Mouse (Mus musculus) midbrain, embryonic 12.5 days (tissue): ENCODE results near the gene Daam2. TPM values are rescaled to one million over a fixed set of nuclear protein-coding genes. Genes with fewer than 3 reads are reported as not detected.
"Not testable (repeated sequence)": the region's sequence is repeated elsewhere in the genome, so short reads cannot be mapped to it uniquely, and the experiment has no call there.

Source experiments
- ATAC-seq: fragments of 200-750 bp; cut with Nextera tagmentation; 2 replicates; pipeline ENCODE4 v1.8.0; 2017; ENCODE audit warnings: low read depth, moderate TSS enrichment, moderate library complexity; ENCODE audit not compliant: low FRiP score
- H3K27ac ChIP-seq: fragments of 300-500 bp; sonication (generic); replicated peaks from 2 replicates; pipeline ENCODE4 v1.5.1; 2016; ENCODE audit warnings: mild to moderate bottlenecking
- H3K27me3 ChIP-seq: fragments of 300-500 bp; sonication (generic); 2 replicates; pipeline ENCODE4 v1.6.1; 2016; ENCODE audit warnings: mild to moderate bottlenecking
- H3K36me3 ChIP-seq: fragments of 300-500 bp; sonication (generic); 2 replicates; pipeline ENCODE4 v1.6.1; 2016
- H3K4me1 ChIP-seq: fragments of 300-500 bp; sonication (generic); 2 replicates; pipeline ENCODE4 v1.6.1; 2016
- H3K4me2 ChIP-seq: fragments of 300-500 bp; sonication (generic); replicated peaks from 2 replicates; pipeline ENCODE4 v1.6.1; 2016; ENCODE audit warnings: mild to moderate bottlenecking, moderate library complexity
- H3K4me3 ChIP-seq: fragments of 300-500 bp; sonication (generic); 2 replicates; pipeline ENCODE4 v1.5.1; 2016; ENCODE audit warnings: mild to moderate bottlenecking
- H3K9ac ChIP-seq: fragments of 300-500 bp; sonication (generic); replicated peaks from 2 replicates; pipeline ENCODE4 v1.6.1; 2016; ENCODE audit warnings: mild to moderate bottlenecking, moderate library complexity
- H3K9me3 ChIP-seq: fragments of 300-500 bp; sonication (generic); 2 replicates; pipeline ENCODE4 v1.6.1; 2016; ENCODE audit warnings: mild to moderate bottlenecking
- WGBS: fragments of 180-500 bp; shearing (Covaris S2); methylation state at CpG from one replicate; pipeline ENCODE4 v1.1.7; 2016; 5-methylcytosine and 5-hydroxymethylcytosine counted together
- polyA plus RNA-seq: library from polyadenylated mRNA; unstranded; fragments of >200 nt; fragmentation: Nextera tagmentation; extraction: Ambion mirVana; gene quantifications from 2 replicates; pipeline ENCODE4 v1.2.1, GENCODE M21; 2016

Daam2 gene
- polyA plus RNA-seq, 1 experiment from 2014 or later: 2.0 TPM

GRCm38 (mm10) chr17:49472626-49473025, 91.5 kb downstream of the Daam2 start:
- H3K9ac ChIP-seq: no peak overlapping the region
- H3K4me2 ChIP-seq: no peak overlapping the region
- WGBS: 61% methylated on average over 8 of the region's 8 CpGs
- no peaks in the 10 kb centered on the region for H3K36me3 ChIP-seq
- H3K27ac ChIP-seq: no peak overlapping the region
- H3K4me1 ChIP-seq: peaks cover 5% of the 10 kb centered on the region; the same call in 1 of the 2 replicates
- H3K9me3 ChIP-seq: no peaks in the 10 kb centered on the region
- no peak overlapping the region for H3K4me3 ChIP-seq
- ATAC-seq: 0 out of 2 replicates have a peak, but pooled peaks have one; percentile 34
- no peaks in the 10 kb centered on the region for H3K27me3 ChIP-seq

DNA sequence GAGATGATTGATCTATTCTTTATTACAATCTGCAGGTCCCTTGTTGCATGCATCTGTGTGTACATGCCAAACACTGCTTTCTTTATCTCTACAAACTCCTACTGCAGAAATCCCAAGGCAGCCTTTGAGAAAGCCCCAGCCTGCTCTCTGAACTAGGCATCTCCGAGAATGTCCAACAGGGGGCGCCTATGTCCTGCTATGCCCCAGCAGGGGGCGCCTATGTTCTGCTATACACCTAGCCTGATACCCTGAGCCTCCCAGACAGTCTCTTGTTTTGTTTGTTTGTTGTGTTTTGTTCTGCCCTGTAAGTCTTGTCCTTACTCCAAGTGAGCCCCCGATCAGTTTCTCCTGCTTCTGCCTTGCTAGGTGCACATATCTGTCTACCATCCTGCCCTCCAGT, 95.9 kb downstream of the Daam2 start:
- Histone ChIP-seq H3K9me3 (no peaks in the 10 kb centered on the region), H3K4me1 (peaks cover 5% of the 10 kb centered on the region; the same call in 1 of the 2 replicates), H3K4me2 (no peak overlapping the region), H3K36me3 (no peaks in the 10 kb centered on the region), H3K27ac (no peak overlapping the region), H3K9ac (no peak overlapping the region), H3K27me3 (no peaks in the 10 kb centered on the region), H3K4me3 (no peak overlapping the region)
- ATAC-seq: no peak
- 35% methylated on average over 4 of the region's 4 CpGs for WGBS

GRCm38 (mm10) chr17:49464884-49465283, 99.3 kb downstream of the Daam2 start:
- ATAC-seq: no peak
- no peaks in the 10 kb centered on the region for H3K4me1 ChIP-seq
- H3K36me3 ChIP-seq: no peaks in the 10 kb centered on the region
- no peak overlapping the region for H3K27ac ChIP-seq
- 83% methylated on average over 3 of the region's 3 CpGs for WGBS
- H3K4me3 ChIP-seq: no peak overlapping the region
- H3K4me2 ChIP-seq: no peak overlapping the region
- H3K27me3 ChIP-seq: no peaks in the 10 kb centered on the region
- H3K9me3 ChIP-seq: no peaks in the 10 kb centered on the region
- no peak overlapping the region for H3K9ac ChIP-seq

GRCm38 (mm10) chr17:49458386-49458785, 105.8 kb downstream of the Daam2 start:
- H3K27me3 ChIP-seq: no peaks in the 10 kb centered on the region
- no peak overlapping the region for H3K4me2 ChIP-seq
- WGBS: 94% methylated on average over 18 of the region's 18 CpGs
- H3K4me3 ChIP-seq: no peak overlapping the region
- H3K36me3 ChIP-seq: peaks cover 18% of the 10 kb centered on the region; the same call in 1 of the 2 replicates
- no peak overlapping the region for H3K9ac ChIP-seq
- no peak for ATAC-seq
- H3K4me1 ChIP-seq: no peaks in the 10 kb centered on the region
- no peak overlapping the region for H3K27ac ChIP-seq
- H3K9me3 ChIP-seq: no peaks in the 10 kb centered on the region

DNA sequence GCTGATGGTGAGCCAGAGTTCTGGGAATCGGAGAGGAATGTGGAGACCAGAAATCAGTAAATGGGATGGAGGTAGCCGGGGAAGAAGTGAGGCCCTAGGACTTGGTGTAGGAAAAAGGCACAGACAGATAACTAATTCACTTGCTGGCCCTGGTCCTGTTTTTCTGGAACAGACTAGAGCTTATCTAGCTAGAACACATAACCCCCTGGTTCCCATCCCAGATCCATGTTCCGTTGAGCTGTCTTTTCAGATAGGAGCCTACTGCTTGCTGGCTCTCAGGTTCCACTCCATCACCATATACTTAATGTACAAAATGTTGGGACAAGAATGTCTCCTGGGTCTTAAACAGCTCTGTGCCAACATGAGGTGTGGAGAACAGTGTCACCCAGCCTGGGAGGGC, 106.3 kb downstream of the Daam2 start:
- H3K4me1 ChIP-seq: no peaks in the 10 kb centered on the region
- H3K4me2 ChIP-seq: no peak overlapping the region
- H3K27ac ChIP-seq: no peak overlapping the region
- H3K27me3 ChIP-seq: no peaks in the 10 kb centered on the region
- H3K9ac ChIP-seq: no peak overlapping the region
- no peak overlapping the region for H3K4me3 ChIP-seq
- no peaks in the 10 kb centered on the region for H3K9me3 ChIP-seq
- H3K36me3 ChIP-seq: peaks cover 18% of the 10 kb centered on the region; the same call in 1 of the 2 replicates
- WGBS: 89% methylated on average over 3 of the region's 3 CpGs
- ATAC-seq: no peak

DNA sequence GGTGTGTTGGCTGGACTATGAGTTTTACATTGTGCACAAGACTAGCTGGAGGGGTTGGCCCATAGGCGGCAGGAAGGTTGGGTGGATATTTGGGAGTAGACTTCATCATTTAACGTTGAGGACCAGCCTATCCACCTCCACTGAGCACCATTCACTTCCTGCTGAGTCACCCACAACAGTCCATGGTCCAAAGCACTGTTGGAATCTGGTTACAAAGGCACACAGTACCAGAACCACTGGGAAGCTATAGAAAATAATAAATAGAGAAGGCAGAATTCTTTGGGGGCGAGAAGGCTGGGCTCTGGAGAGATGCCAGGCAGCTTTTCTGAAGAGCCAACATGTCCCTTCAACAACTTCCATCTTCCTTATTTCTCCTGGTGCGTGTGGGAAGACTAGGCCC, 107.8 kb downstream of the Daam2 start:
- H3K9me3 ChIP-seq: no peaks in the 10 kb centered on the region
- no peak overlapping the region for H3K4me3 ChIP-seq
- 75% methylated on average over 4 of the region's 4 CpGs for WGBS
- no peak overlapping the region for H3K9ac ChIP-seq
- H3K36me3 ChIP-seq: peaks cover 18% of the 10 kb centered on the region; the same call in 1 of the 2 replicates
- H3K4me1 ChIP-seq: no peaks in the 10 kb centered on the region
- no peak overlapping the region for H3K27ac ChIP-seq
- no peak overlapping the region for H3K4me2 ChIP-seq
- ATAC-seq: no peak
- H3K27me3 ChIP-seq: no peaks in the 10 kb centered on the region

- Histone ChIP-seq H3K9me3 (no peaks in the 10 kb centered on the region), H3K9ac (no peak overlapping the region), H3K27ac (no peak overlapping the region), H3K4me3 (no peak overlapping the region), H3K4me2 (no peak overlapping the region), H3K27me3 (no peaks in the 10 kb centered on the region), H3K36me3 (peaks cover 23% of the 10 kb centered on the region; the same call in 1 of the 2 replicates), H3K4me1 (no peaks in the 10 kb centered on the region)
- ATAC-seq: no peak
- WGBS: 85% methylated on average over 6 of the region's 6 CpGs
Measured at GRCm38 (mm10) chr17:49450922-49451321, 113.2 kb downstream of the Daam2 start.

- Histone ChIP-seq H3K9ac (no peak overlapping the region), H3K4me3 (no peak overlapping the region), H3K4me2 (no peak overlapping the region), H3K27ac (no peak overlapping the region), H3K9me3 (no peaks in the 10 kb centered on the region), H3K27me3 (no peaks in the 10 kb centered on the region), H3K4me1 (no peaks in the 10 kb centered on the region), H3K36me3 (0 out of 2 replicates have a peak, but pooled peaks cover 9% of the 10 kb centered on the region)
- no peak for ATAC-seq
- 83% methylated on average over 8 of the region's 8 CpGs for WGBS
Measured at GRCm38 (mm10) chr17:49449230-49449608, 114.9 kb downstream of the Daam2 start.

DNA sequence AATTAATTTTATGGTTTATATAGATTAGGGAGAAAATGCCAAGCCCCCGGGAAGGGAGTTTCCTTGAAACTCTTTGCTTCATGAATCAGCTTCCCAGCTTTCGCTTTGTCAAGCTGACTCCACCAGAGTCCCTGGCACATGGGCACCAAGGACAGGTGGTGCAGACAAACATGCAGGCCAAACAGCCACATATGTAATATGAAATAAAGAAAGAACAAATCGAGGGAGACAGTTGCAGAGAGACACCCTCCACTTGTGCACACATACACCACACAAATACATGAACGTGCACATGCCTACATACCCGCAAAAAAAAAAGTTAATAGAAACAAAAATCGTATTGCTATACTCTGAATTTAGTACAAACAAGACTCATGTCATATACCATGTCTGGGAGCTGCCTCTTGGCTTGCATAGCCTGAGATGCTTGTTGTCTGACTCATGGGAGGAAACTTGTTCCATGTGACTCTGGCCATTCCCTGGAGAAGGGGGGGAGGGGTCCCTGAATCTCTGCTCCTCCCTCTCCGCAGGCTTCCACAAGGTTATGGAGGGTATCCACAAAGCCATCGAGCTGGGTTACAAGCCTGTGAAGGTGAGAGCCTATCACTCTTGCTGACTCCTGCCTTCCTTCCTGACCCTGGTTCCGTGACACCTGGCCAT, 115.4 kb downstream of the Daam2 start:
- Histone ChIP-seq H3K27me3 (no peaks in the 10 kb centered on the region), H3K36me3 (0 out of 2 replicates have a peak, but pooled peaks cover 5% of the 10 kb centered on the region), H3K4me1 (no peaks in the 10 kb centered on the region), H3K9me3 (no peaks in the 10 kb centered on the region), H3K4me2 (no peak overlapping the region), H3K4me3 (no peak overlapping the region), H3K27ac (no peak overlapping the region), H3K9ac (no peak overlapping the region)
- no peak for ATAC-seq
- WGBS: 80% methylated on average over 9 of the region's 9 CpGs

DNA sequence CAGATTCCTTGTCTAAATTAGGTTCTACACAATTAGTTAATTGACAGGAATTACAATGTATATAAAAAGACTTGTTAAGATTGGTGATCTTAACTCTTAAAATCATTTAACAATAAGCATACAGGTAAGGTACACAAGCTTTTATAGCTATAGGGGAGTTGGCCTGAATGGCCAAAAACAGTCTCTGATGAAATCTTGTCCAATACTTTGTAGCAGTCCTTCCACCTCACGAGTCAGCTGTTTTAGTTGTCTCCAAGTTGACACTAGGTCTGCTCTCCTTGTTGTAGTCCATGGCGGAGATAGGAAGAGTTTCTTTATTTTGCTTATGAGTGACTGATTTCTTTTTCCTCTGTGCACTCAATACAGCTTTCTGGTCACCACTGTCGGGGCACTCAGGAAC, 121.3 kb downstream of the Daam2 start:
- H3K27me3 ChIP-seq, H3K27ac ChIP-seq, H3K9ac ChIP-seq, H3K9me3 ChIP-seq, ATAC-seq, H3K4me3 ChIP-seq, H3K36me3 ChIP-seq, H3K4me2 ChIP-seq, H3K4me1 ChIP-seq: not testable (repeated sequence)
- 82% methylated on average over 3 of the region's 3 CpGs for WGBS

DNA sequence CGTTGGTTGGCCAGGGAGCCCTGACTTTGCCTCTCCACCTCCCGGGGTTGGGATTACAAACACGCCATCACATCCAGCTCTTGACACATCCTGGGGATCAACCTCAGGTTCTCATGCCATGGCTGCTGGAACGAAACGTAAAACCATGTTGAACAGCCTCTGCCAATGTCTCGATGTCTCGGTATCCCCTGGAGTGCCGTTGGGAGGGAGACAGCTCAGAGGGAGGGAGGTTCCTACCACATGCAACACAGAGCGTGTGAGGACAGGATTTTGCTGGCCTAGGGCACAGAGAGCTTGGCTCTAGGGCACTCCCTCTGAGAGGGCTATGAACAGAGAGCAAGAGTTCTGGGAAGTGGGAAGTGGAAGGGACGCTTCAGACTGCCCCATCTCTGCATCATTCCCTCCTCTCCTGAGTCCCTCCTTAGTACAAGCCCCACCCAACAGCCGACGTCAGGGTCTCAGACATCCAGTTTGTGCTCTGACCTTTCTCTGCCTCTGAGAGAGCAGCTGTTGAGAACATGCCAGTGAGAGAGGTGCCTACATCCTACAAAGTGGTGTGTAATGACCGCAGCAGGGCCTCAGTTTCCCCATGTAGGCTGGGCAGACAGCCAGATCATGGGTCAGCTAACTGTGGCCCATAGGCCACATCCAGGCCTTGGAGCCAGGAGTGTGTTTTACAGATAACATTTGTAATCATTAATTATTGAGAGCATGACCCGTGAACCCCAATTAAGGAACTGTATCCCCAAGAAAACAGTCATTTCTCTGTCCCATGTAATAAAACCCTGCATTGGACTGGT, 123.6 kb downstream of the Daam2 start:
- no peak for ATAC-seq
- no peak overlapping the region for H3K27ac ChIP-seq
- WGBS: 83% methylated on average over 14 of the region's 14 CpGs
- H3K9me3 ChIP-seq: no peaks in the 10 kb centered on the region; the same call in 1 of the 2 replicates
- no peaks in the 10 kb centered on the region for H3K4me1 ChIP-seq
- H3K27me3 ChIP-seq: no peaks in the 10 kb centered on the region
- no peak overlapping the region for H3K4me2 ChIP-seq
- no peak overlapping the region for H3K9ac ChIP-seq
- peaks cover 6% of the 10 kb centered on the region for H3K36me3 ChIP-seq
- no peak overlapping the region for H3K4me3 ChIP-seq

DNA sequence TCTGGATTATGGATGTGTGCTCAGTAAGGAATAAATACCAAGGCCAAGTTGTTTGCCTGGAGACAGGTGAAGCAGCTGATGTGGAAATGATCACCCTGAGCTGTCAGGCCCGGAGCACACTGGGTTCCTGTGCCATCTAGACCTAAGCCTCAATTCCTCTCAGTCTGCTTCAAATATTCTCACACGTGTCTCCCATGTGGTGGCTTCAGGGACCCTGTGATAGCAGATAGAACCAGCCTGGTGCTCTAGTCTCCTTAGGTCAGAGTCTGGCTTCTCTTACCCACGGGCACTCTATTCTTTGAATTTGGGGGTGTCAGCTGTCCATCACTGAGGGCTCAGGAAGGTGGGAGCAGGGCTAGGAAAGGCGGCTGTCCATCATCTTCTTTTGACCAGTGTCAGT, 124.4 kb downstream of the Daam2 start:
- Histone ChIP-seq H3K27me3 (no peaks in the 10 kb centered on the region), H3K4me1 (no peaks in the 10 kb centered on the region), H3K36me3 (peaks cover 14% of the 10 kb centered on the region), H3K4me3 (no peak overlapping the region), H3K9me3 (no peaks in the 10 kb centered on the region; the same call in 1 of the 2 replicates), H3K9ac (no peak overlapping the region), H3K27ac (no peak overlapping the region), H3K4me2 (no peak overlapping the region)
- ATAC-seq: no peak
- WGBS: 85% methylated on average over 4 of the region's 4 CpGs
